Mouse (Mus musculus) embryonic fibroblast, embryonic 13.5 days (primary cell): ENCODE measurements around the gene Gab2.

ENCODE experiments used
- CTCF ChIP-seq: IDR thresholded peaks from 2 replicates; pipeline ENCODE4 v1.5.1; 2011; ENCODE audit warnings: mild to moderate bottlenecking, control low read depth, low read length, moderate library complexity, borderline replicate concordance; ENCODE audit not compliant: insufficient read depth
- POLR2A ChIP-seq: IDR thresholded peaks from 2 replicates; pipeline ENCODE4 v1.6.1; 2011; ENCODE audit warnings: low read depth, mild to moderate bottlenecking, control low read depth, low read length, moderate library complexity

- TF ChIP-seq POLR2A (no peak), CTCF (no peak)
These were observed 268.1 kb downstream of the Gab2 start for GRCm38 (mm10) chr7:97349438-97349837.
